Mouse (Mus musculus) small intestine, adult 2 months (tissue): ENCODE results near the gene Ihh. TPM values are rescaled to one million over a fixed set of nuclear protein-coding genes. Genes with fewer than 3 reads are reported as not detected.

Experiments used
- H3K27ac ChIP-seq: fragments of 200-500 bp; 2 replicates; pipeline ENCODE4 v1.5.1; 2012; ENCODE audit warnings: low read depth, low read length, control low read depth, inconsistent platforms; ENCODE audit not compliant: insufficient read depth
- H3K27me3 ChIP-seq: fragments of 200-500 bp; 2 replicates; pipeline ENCODE4 v1.6.1; 2012; ENCODE audit warnings: mild to moderate bottlenecking, moderate library complexity, low read length, inconsistent platforms; ENCODE audit not compliant: control insufficient read depth, insufficient read depth
- H3K36me3 ChIP-seq: fragments of 200-500 bp; 2 replicates; pipeline ENCODE4 v1.6.1; 2012; ENCODE audit warnings: mild to moderate bottlenecking, low read length, control low read depth, inconsistent platforms; ENCODE audit not compliant: control insufficient read depth, insufficient read depth
- H3K4me1 ChIP-seq: fragments of 200-500 bp; 2 replicates; pipeline ENCODE4 v1.6.1; 2012; ENCODE audit warnings: low read length, inconsistent platforms, mixed read lengths; ENCODE audit not compliant: control insufficient read depth, insufficient read depth, insufficient read length
- H3K4me3 ChIP-seq: fragments of 200-500 bp; 2 replicates; pipeline ENCODE4 v1.5.1; 2012; ENCODE audit warnings: low read depth, mild to moderate bottlenecking, control low read depth, inconsistent platforms, low read length, moderate library complexity
- CTCF ChIP-seq: fragments of 200-500 bp; IDR thresholded peaks from 2 replicates; pipeline ENCODE4 v1.5.1; 2012; ENCODE audit warnings: low read depth, mild to moderate bottlenecking, control low read depth, inconsistent platforms, low read length, moderate library complexity, mixed read lengths; ENCODE audit not compliant: insufficient replicate concordance, insufficient read length; ENCODE audit errors: extremely low read depth
- POLR2A ChIP-seq: fragments of 200-500 bp; IDR thresholded peaks from 2 replicates; pipeline ENCODE4 v1.6.1; 2012; ENCODE audit warnings: low read depth, mild to moderate bottlenecking, control low read depth, inconsistent platforms, low read length, moderate library complexity
- WGBS: fragments of 180-500 bp; shearing (Covaris S2); methylation state at CpG from one replicate; pipeline ENCODE4 v1.1.7; 2018; 5-methylcytosine and 5-hydroxymethylcytosine counted together
- polyA plus RNA-seq: library from polyadenylated mRNA; depleted of rRNA; stranded (reverse); fragments of >200 nt; gene quantifications from 2 replicates; pipeline ENCODE4 v1.2.3, GENCODE M21; 2012

Ihh gene
- polyA plus RNA-seq, 1 experiment: 198 TPM

GRCm38 (mm10) chr1:74961722-74962121 is 10.2 kb upstream of the Ihh start:
- peaks cover 28% of the 10 kb centered on the region for H3K4me1 ChIP-seq
- no peak overlapping the region for H3K4me3 ChIP-seq
- 36% methylated on average over 7 of the region's 7 CpGs for WGBS
- H3K27me3 ChIP-seq: no peaks in the 10 kb centered on the region
- H3K27ac ChIP-seq: peak overlapping the region; percentile 99
- TF ChIP-seq CTCF (no peak), POLR2A (peak; percentile 68; the same call in 1 of the 2 replicates)
- H3K36me3 ChIP-seq: no peaks in the 10 kb centered on the region

GRCm38 (mm10) chr1:74960059-74960458 is 8.6 kb upstream of the Ihh start:
- Histone ChIP-seq H3K36me3 (no peaks in the 10 kb centered on the region), H3K27ac (no peak overlapping the region), H3K4me3 (no peak overlapping the region), H3K4me1 (peaks cover 28% of the 10 kb centered on the region), H3K27me3 (no peaks in the 10 kb centered on the region)
- TF ChIP-seq POLR2A (no peak), CTCF (no peak)
- 80% methylated on average over 7 of the region's 7 CpGs for WGBS

GRCm38 (mm10) chr1:74950576-74951490 is 639 bp downstream of the Ihh start:
- peak overlapping the region; percentile 95 for H3K27ac ChIP-seq
- peaks cover 26% of the 10 kb centered on the region for H3K36me3 ChIP-seq
- H3K4me3 ChIP-seq: peak overlapping the region; percentile 81
- H3K27me3 ChIP-seq: no peaks in the 10 kb centered on the region
- H3K4me1 ChIP-seq: peaks cover 9% of the 10 kb centered on the region
- 2% methylated on average over 84 of the region's 84 CpGs for WGBS
- TF ChIP-seq POLR2A (no peak; the same call in 1 of the 2 replicates), CTCF (no peak)

- TF ChIP-seq POLR2A (no peak), CTCF (no peak)
- peaks cover 9% of the 10 kb centered on the region for H3K4me1 ChIP-seq
- no peaks in the 10 kb centered on the region for H3K27me3 ChIP-seq
- H3K36me3 ChIP-seq: peaks cover 32% of the 10 kb centered on the region
- H3K4me3 ChIP-seq: peak overlapping the region; percentile 81
- H3K27ac ChIP-seq: peak overlapping the region; percentile 95
- 1% methylated on average over 16 of the region's 16 CpGs for WGBS
These were observed 1.4 kb downstream of the Ihh start for GRCm38 (mm10) chr1:74950066-74950465.

GRCm38 (mm10) chr1:74949666-74950050 is 1.8 kb downstream of the Ihh start:
- TF ChIP-seq CTCF (no peak), POLR2A (no peak)
- peak overlapping the region; percentile 81 for H3K4me3 ChIP-seq
- peak overlapping the region; percentile 95 for H3K27ac ChIP-seq
- peaks cover 9% of the 10 kb centered on the region for H3K4me1 ChIP-seq
- WGBS: 2% methylated on average over 24 of the region's 24 CpGs
- H3K36me3 ChIP-seq: peaks cover 34% of the 10 kb centered on the region
- H3K27me3 ChIP-seq: no peaks in the 10 kb centered on the region

- TF ChIP-seq POLR2A (no peak), CTCF (peak; percentile 75)
- Histone ChIP-seq H3K27me3 (no peaks in the 10 kb centered on the region), H3K36me3 (peaks cover 36% of the 10 kb centered on the region), H3K4me3 (peak overlapping the region; percentile 81), H3K27ac (peak overlapping the region; percentile 95), H3K4me1 (peaks cover 9% of the 10 kb centered on the region)
- WGBS: 2% methylated on average over 20 of the region's 20 CpGs
These were observed 2.4 kb downstream of the Ihh start for GRCm38 (mm10) chr1:74948784-74949665.
